Mouse (Mus musculus) kidney, postnatal 0 days (tissue): Measurements from ENCODE around the gene Selenon. TPM values are rescaled to one million over a fixed set of nuclear protein-coding genes. Genes with fewer than 3 reads are reported as not detected.

Experiments
- ATAC-seq: fragments of 200-750 bp; cut with Nextera tagmentation; replicated peaks from 2 replicates; pipeline ENCODE4 v1.8.0; 2017; ENCODE audit warnings: low read depth, moderate number of reproducible peaks, moderate TSS enrichment, moderate library complexity; ENCODE audit not compliant: low FRiP score
- DNase-seq: peaks from one replicate; pipeline ENCODE4 v3.0.0-alpha.2; 2016; ENCODE audit warnings: low spot score
- H3K27ac ChIP-seq: fragments of 300-500 bp; sonication (generic); 2 replicates; pipeline ENCODE4 v1.5.1; 2014; ENCODE audit warnings: mild to moderate bottlenecking
- H3K27me3 ChIP-seq: fragments of 300-500 bp; sonication (generic); 2 replicates; pipeline ENCODE4 v1.6.1; 2014; ENCODE audit warnings: low read length, mixed read lengths; ENCODE audit not compliant: insufficient read depth
- H3K36me3 ChIP-seq: fragments of 300-500 bp; sonication (generic); 2 replicates; pipeline ENCODE4 v1.6.1; 2014; ENCODE audit warnings: low read length, mixed read lengths; ENCODE audit not compliant: insufficient read depth
- H3K4me1 ChIP-seq: fragments of 300-500 bp; sonication (generic); replicated peaks from 2 replicates; pipeline ENCODE4 v1.6.1; 2014; ENCODE audit warnings: antibody characterized with exemption, low read length, mixed read lengths; ENCODE audit not compliant: insufficient read depth
- H3K4me2 ChIP-seq: fragments of 300-500 bp; sonication (generic); 2 replicates; pipeline ENCODE4 v1.6.1; 2014; ENCODE audit warnings: mild to moderate bottlenecking, low read length, moderate library complexity, mixed read lengths
- H3K4me3 ChIP-seq: fragments of 300-500 bp; sonication (generic); replicated peaks from 2 replicates; pipeline ENCODE4 v1.5.1; 2014; ENCODE audit warnings: low read depth, low read length
- H3K9ac ChIP-seq: fragments of 300-500 bp; sonication (generic); 2 replicates; pipeline ENCODE4 v1.6.1; 2014; ENCODE audit warnings: low read depth, low read length
- H3K9me3 ChIP-seq: fragments of 300-500 bp; sonication (generic); replicated peaks from 2 replicates; pipeline ENCODE4 v1.6.1; 2016; ENCODE audit warnings: low read length, inconsistent platforms, mixed read lengths
- CTCF ChIP-seq: IDR thresholded peaks from 2 replicates; pipeline ENCODE4 v1.5.1; 2016; ENCODE audit warnings: antibody characterized with exemption, low read depth, mild to moderate bottlenecking, moderate library complexity
- WGBS: fragments of 180-500 bp; shearing (Covaris S2); extraction: QIAGEN DNeasy Blood & Tissue Kit; methylation state at CpG from one replicate; pipeline ENCODE4 v1.1.7; 2014; 5-methylcytosine and 5-hydroxymethylcytosine counted together
- polyA plus RNA-seq: library from polyadenylated mRNA; unstranded; fragments of >200 nt; fragmentation: Nextera tagmentation; extraction: Ambion mirVana; gene quantifications from 2 replicates; pipeline ENCODE4 v1.2.1, GENCODE M21; 2015

Selenon gene
- polyA plus RNA-seq, 1 experiment from 2014 or later: 27.9 TPM

- no peak for TF ChIP-seq CTCF
- Histone ChIP-seq H3K9ac (no peak overlapping the region), H3K27me3 (no peaks in the 10 kb centered on the region), H3K36me3 (no peaks in the 10 kb centered on the region), H3K9me3 (no peaks in the 10 kb centered on the region), H3K4me1 (no peaks in the 10 kb centered on the region), H3K4me2 (no peak overlapping the region), H3K27ac (peak overlapping the region; percentile 16; the same call in 1 of the 2 replicates), H3K4me3 (no peak overlapping the region)
- 65% methylated on average over 8 of the region's 8 CpGs for WGBS
- peak; percentile 26 for DNase-seq
- ATAC-seq: no peak
Measured at GRCm38 (mm10) chr4:134516981-134517380, 35.0 kb downstream of the Selenon start.

GRCm38 (mm10) chr4:134515614-134516013 is 36.4 kb downstream of the Selenon start:
- Histone ChIP-seq H3K9me3 (no peaks in the 10 kb centered on the region), H3K4me3 (no peak overlapping the region), H3K9ac (no peak overlapping the region), H3K36me3 (no peaks in the 10 kb centered on the region), H3K27ac (no peak overlapping the region), H3K27me3 (no peaks in the 10 kb centered on the region), H3K4me2 (no peak overlapping the region), H3K4me1 (no peaks in the 10 kb centered on the region)
- ATAC-seq (no peak), DNase-seq (no peak)
- no peak for TF ChIP-seq CTCF
- WGBS: 85% methylated on average over 7 of the region's 7 CpGs

GRCm38 (mm10) chr4:134514309-134514930 is 37.5 kb downstream of the Selenon start:
- Histone ChIP-seq H3K27me3 (no peaks in the 10 kb centered on the region), H3K4me1 (no peaks in the 10 kb centered on the region), H3K9me3 (no peaks in the 10 kb centered on the region), H3K36me3 (no peaks in the 10 kb centered on the region), H3K4me3 (no peak overlapping the region), H3K4me2 (no peak overlapping the region), H3K9ac (no peak overlapping the region), H3K27ac (no peak overlapping the region)
- ATAC-seq (no peak), DNase-seq (no peak)
- 82% methylated on average over 11 of the region's 11 CpGs for WGBS
- TF ChIP-seq CTCF: no peak

GRCm38 (mm10) chr4:134512798-134513197 is 39.2 kb downstream of the Selenon start:
- no peak overlapping the region for H3K9ac ChIP-seq
- WGBS: 10% methylated on average over 14 of the region's 15 CpGs

GRCm38 (mm10) chr4:134511730-134512129 is 40.2 kb downstream of the Selenon start:
- TF ChIP-seq CTCF: no peak
- no peak for DNase-seq
- Histone ChIP-seq H3K27me3 (no peaks in the 10 kb centered on the region), H3K36me3 (no peaks in the 10 kb centered on the region), H3K4me3 (peak overlapping the region; percentile 40; the same call in 1 of the 2 replicates), H3K9me3 (no peaks in the 10 kb centered on the region), H3K4me2 (peak overlapping the region; percentile 77), H3K4me1 (no peaks in the 10 kb centered on the region), H3K27ac (no peak overlapping the region), H3K9ac (no peak overlapping the region)
- WGBS: 59% methylated on average over 6 of the region's 6 CpGs
- no peak for ATAC-seq

More at GRCm38 (mm10) chr4:134512798-134513197, 39.2 kb downstream of the Selenon start:
- ATAC-seq (peak; percentile 47; the same call in 1 of the 2 replicates), DNase-seq (peak; percentile 90)
- H3K27me3 ChIP-seq: no peaks in the 10 kb centered on the region
- H3K27ac ChIP-seq: no peak overlapping the region
- no peaks in the 10 kb centered on the region for H3K36me3 ChIP-seq
- no peaks in the 10 kb centered on the region for H3K9me3 ChIP-seq
- H3K4me2 ChIP-seq: peak overlapping the region; percentile 44
- peak overlapping the region; percentile 8; the same call in 1 of the 2 replicates for H3K4me3 ChIP-seq
- no peaks in the 10 kb centered on the region for H3K4me1 ChIP-seq
- TF ChIP-seq CTCF: peak; percentile 71

- no peaks in the 10 kb centered on the region for H3K9me3 ChIP-seq
- peak within 1 kb of the TSS; percentile 43; the same call in 1 of the 2 replicates for H3K9ac ChIP-seq
- 0 out of 2 replicates have a peak, but pooled peaks have one; percentile 21 for TF ChIP-seq CTCF
- H3K4me2 ChIP-seq: peak within 1 kb of the TSS; percentile 77
- no peaks in the 10 kb centered on the region for H3K36me3 ChIP-seq
- DNase-seq (peak; percentile 97), ATAC-seq (peak; percentile 93)
- H3K27me3 ChIP-seq: no peaks in the 10 kb centered on the region
- H3K4me1 ChIP-seq: no peaks in the 10 kb centered on the region
- H3K27ac ChIP-seq: no peak within 1 kb of the TSS
- peak within 1 kb of the TSS; percentile 40 for H3K4me3 ChIP-seq
- WGBS: under 1% methylated on average over 42 of the region's 42 CpGs
Measured at GRCm38 (mm10) chr4:134510845-134511411, 41.0 kb downstream of the Selenon start, which contains the start of gene Aunip. TSS of gene Aunip (plus strand) at chr4:134510999.
